Mouse (Mus musculus) hindbrain, embryonic 14.5 days (tissue): ENCODE data around the gene Sf3b2. TPM values are rescaled to one million over a fixed set of nuclear protein-coding genes. Genes with fewer than 3 reads are reported as not detected.
A peak's percentile ranks its signal among the peaks of the same experiment; 100 is the strongest.

ENCODE experiments used
- ATAC-seq: fragments of 200-750 bp; cut with Nextera tagmentation; 2 replicates; pipeline ENCODE4 v1.8.0; 2017; ENCODE audit warnings: moderate number of reproducible peaks, mild to moderate bottlenecking, moderate TSS enrichment, moderate library complexity; ENCODE audit not compliant: low FRiP score
- DNase-seq: peaks from one replicate; pipeline ENCODE4 v3.0.0-alpha.2; 2015; ENCODE audit warnings: low spot score
- H3K27ac ChIP-seq: fragments of 300-500 bp; sonication (generic); 2 replicates; pipeline ENCODE4 v1.5.1; 2014; ENCODE audit warnings: mild to moderate bottlenecking, moderate library complexity
- H3K27me3 ChIP-seq: fragments of 300-500 bp; sonication (generic); 2 replicates; pipeline ENCODE4 v1.6.1; 2014; ENCODE audit warnings: mild to moderate bottlenecking, low read length, mixed read lengths; ENCODE audit not compliant: control insufficient read depth, insufficient read depth
- H3K36me3 ChIP-seq: fragments of 300-500 bp; sonication (generic); replicated peaks from 2 replicates; pipeline ENCODE4 v1.6.1; 2014; ENCODE audit not compliant: control insufficient read depth, insufficient read depth
- H3K4me1 ChIP-seq: fragments of 300-500 bp; sonication (generic); replicated peaks from 2 replicates; pipeline ENCODE4 v1.6.1; 2014; ENCODE audit warnings: antibody characterized with exemption, low read length, mixed read lengths; ENCODE audit not compliant: control insufficient read depth, insufficient read depth
- H3K4me2 ChIP-seq: fragments of 300-500 bp; sonication (generic); replicated peaks from 2 replicates; pipeline ENCODE4 v1.6.1; 2014; ENCODE audit warnings: mild to moderate bottlenecking, moderate library complexity
- H3K4me3 ChIP-seq: fragments of 300-500 bp; sonication (generic); replicated peaks from 2 replicates; pipeline ENCODE4 v1.5.1; 2014; ENCODE audit warnings: mild to moderate bottlenecking, low read length
- H3K9ac ChIP-seq: fragments of 300-500 bp; sonication (generic); 2 replicates; pipeline ENCODE4 v1.6.1; 2014
- H3K9me3 ChIP-seq: fragments of 300-500 bp; sonication (generic); 2 replicates; pipeline ENCODE4 v1.6.1; 2016; ENCODE audit warnings: low read length; ENCODE audit not compliant: control insufficient read depth
- WGBS: fragments of 180-500 bp; shearing (Covaris S2); extraction: QIAGEN DNeasy Blood & Tissue Kit; methylation state at CpG from one replicate; pipeline ENCODE4 v1.1.7; 2014; 5-methylcytosine and 5-hydroxymethylcytosine counted together
- polyA plus RNA-seq: library from polyadenylated mRNA; unstranded; fragments of >200 nt; fragmentation: Nextera tagmentation; extraction: Ambion mirVana; gene quantifications from 2 replicates; pipeline ENCODE4 v1.2.1, GENCODE M21; 2014

Gene Sf3b2
- polyA plus RNA-seq = 299 and 305 TPM in 2 replicates

- H3K27me3 ChIP-seq = no peaks in the 10 kb centered on the region
- DNase-seq = peak; percentile 99
- H3K36me3 ChIP-seq = peaks cover 38% of the 10 kb centered on the region
- H3K27ac ChIP-seq = peak within 1 kb of the TSS; percentile 88
- H3K4me2 ChIP-seq = peak within 1 kb of the TSS; percentile 83
- H3K9ac ChIP-seq = peak within 1 kb of the TSS; percentile 85
- H3K4me3 ChIP-seq = peak within 1 kb of the TSS; percentile 84
- ATAC-seq = peak; percentile 95
- H3K4me1 ChIP-seq = peaks cover 34% of the 10 kb centered on the region
- H3K9me3 ChIP-seq = no peaks in the 10 kb centered on the region
- under 1% methylated on average over 46 of the region's 46 CpGs for WGBS
These were observed at the start of gene Sf3b2 for GRCm38 (mm10) chr19:5294972-5295735. TSS of gene Sf3b2 (minus strand) at chr19:5295455.

GRCm38 (mm10) chr19:5341360-5341759, 46.1 kb upstream of the Sf3b2 start:
- Histone ChIP-seq H3K9me3 (no peaks in the 10 kb centered on the region), H3K27me3 (no peaks in the 10 kb centered on the region), H3K9ac (no peak overlapping the region), H3K27ac (no peak overlapping the region), H3K4me1 (no peaks in the 10 kb centered on the region), H3K4me3 (no peak overlapping the region), H3K4me2 (no peak overlapping the region), H3K36me3 (no peaks in the 10 kb centered on the region)
- no peak for DNase-seq
- ATAC-seq = no peak
- 92% methylated on average over 7 of the region's 7 CpGs for WGBS

- ATAC-seq (no peak), DNase-seq (peak; percentile 71)
- Histone ChIP-seq H3K27ac (no peak overlapping the region), H3K9ac (no peak overlapping the region), H3K4me3 (no peak overlapping the region), H3K27me3 (no peaks in the 10 kb centered on the region), H3K36me3 (no peaks in the 10 kb centered on the region), H3K4me1 (no peaks in the 10 kb centered on the region), H3K4me2 (no peak overlapping the region), H3K9me3 (no peaks in the 10 kb centered on the region)
- 27% methylated on average over 5 of the region's 5 CpGs for WGBS
These were observed 42.7 kb upstream of the Sf3b2 start for GRCm38 (mm10) chr19:5337975-5338374.

- DNase-seq = no peak
- Histone ChIP-seq H3K4me2 (no peak within 1 kb of the TSS), H3K9me3 (no peaks in the 10 kb centered on the region), H3K27me3 (no peaks in the 10 kb centered on the region), H3K27ac (no peak within 1 kb of the TSS), H3K4me3 (no peak within 1 kb of the TSS), H3K9ac (no peak within 1 kb of the TSS), H3K36me3 (no peaks in the 10 kb centered on the region), H3K4me1 (no peaks in the 10 kb centered on the region)
- WGBS = 87% methylated on average over 6 of the region's 6 CpGs
- ATAC-seq = no peak
These were observed 40.2 kb upstream of the Sf3b2 start, which contains the start of gene Catsper1 for GRCm38 (mm10) chr19:5335441-5335840. TSS of gene Catsper1 (plus strand) at chr19:5335741.

- ATAC-seq (no peak), DNase-seq (no peak)
- WGBS = 83% methylated on average over 5 of the region's 5 CpGs
- H3K27ac ChIP-seq = no peak overlapping the region
- no peaks in the 10 kb centered on the region for H3K36me3 ChIP-seq
- no peaks in the 10 kb centered on the region for H3K27me3 ChIP-seq
- H3K9ac ChIP-seq = no peak overlapping the region
- H3K4me3 ChIP-seq = no peak overlapping the region
- no peaks in the 10 kb centered on the region for H3K4me1 ChIP-seq
- no peak overlapping the region for H3K4me2 ChIP-seq
- no peaks in the 10 kb centered on the region for H3K9me3 ChIP-seq
These were observed 39.5 kb upstream of the Sf3b2 start for GRCm38 (mm10) chr19:5334741-5335140.

- no peak for ATAC-seq
- no peaks in the 10 kb centered on the region for H3K27me3 ChIP-seq
- H3K4me2 ChIP-seq = no peak overlapping the region
- no peak overlapping the region for H3K27ac ChIP-seq
- no peaks in the 10 kb centered on the region for H3K9me3 ChIP-seq
- no peaks in the 10 kb centered on the region for H3K36me3 ChIP-seq
- H3K4me1 ChIP-seq = no peaks in the 10 kb centered on the region
- no peak for DNase-seq
- no peak overlapping the region for H3K4me3 ChIP-seq
- no peak overlapping the region for H3K9ac ChIP-seq
- WGBS = 79% methylated on average over 19 of the region's 19 CpGs
These were observed 32.7 kb upstream of the Sf3b2 start for GRCm38 (mm10) chr19:5327970-5328369.

GRCm38 (mm10) chr19:5323801-5324200, 28.5 kb upstream of the Sf3b2 start:
- Histone ChIP-seq H3K4me1 (no peaks in the 10 kb centered on the region), H3K4me2 (no peak overlapping the region), H3K27ac (no peak overlapping the region), H3K9ac (no peak overlapping the region), H3K4me3 (no peak overlapping the region), H3K36me3 (no peaks in the 10 kb centered on the region), H3K9me3 (no peaks in the 10 kb centered on the region), H3K27me3 (no peaks in the 10 kb centered on the region)
- DNase-seq = no peak
- WGBS = 59% methylated on average over 17 of the region's 17 CpGs
- ATAC-seq = no peak

GRCm38 (mm10) chr19:5313189-5313588, 17.9 kb upstream of the Sf3b2 start:
- no peaks in the 10 kb centered on the region for H3K4me1 ChIP-seq
- H3K36me3 ChIP-seq = no peaks in the 10 kb centered on the region
- H3K4me3 ChIP-seq = no peak overlapping the region
- H3K4me2 ChIP-seq = no peak overlapping the region
- 91% methylated on average over 8 of the region's 8 CpGs for WGBS
- DNase-seq = no peak
- no peak for ATAC-seq
- H3K27me3 ChIP-seq = no peaks in the 10 kb centered on the region
- peaks cover 5% of the 10 kb centered on the region; the same call in 1 of the 2 replicates for H3K9me3 ChIP-seq
- no peak overlapping the region for H3K27ac ChIP-seq
- H3K9ac ChIP-seq = no peak overlapping the region

GRCm38 (mm10) chr19:5309025-5309424, 13.8 kb upstream of the Sf3b2 start:
- H3K27ac ChIP-seq = no peak overlapping the region
- no peak overlapping the region for H3K9ac ChIP-seq
- no peak for ATAC-seq
- no peak overlapping the region for H3K4me2 ChIP-seq
- H3K4me1 ChIP-seq = no peaks in the 10 kb centered on the region
- DNase-seq = no peak
- H3K4me3 ChIP-seq = no peak overlapping the region
- peaks cover 39% of the 10 kb centered on the region for H3K36me3 ChIP-seq
- no peaks in the 10 kb centered on the region for H3K9me3 ChIP-seq
- WGBS = 85% methylated on average over 7 of the region's 7 CpGs
- no peaks in the 10 kb centered on the region for H3K27me3 ChIP-seq
